In the genomic region with DNA sequence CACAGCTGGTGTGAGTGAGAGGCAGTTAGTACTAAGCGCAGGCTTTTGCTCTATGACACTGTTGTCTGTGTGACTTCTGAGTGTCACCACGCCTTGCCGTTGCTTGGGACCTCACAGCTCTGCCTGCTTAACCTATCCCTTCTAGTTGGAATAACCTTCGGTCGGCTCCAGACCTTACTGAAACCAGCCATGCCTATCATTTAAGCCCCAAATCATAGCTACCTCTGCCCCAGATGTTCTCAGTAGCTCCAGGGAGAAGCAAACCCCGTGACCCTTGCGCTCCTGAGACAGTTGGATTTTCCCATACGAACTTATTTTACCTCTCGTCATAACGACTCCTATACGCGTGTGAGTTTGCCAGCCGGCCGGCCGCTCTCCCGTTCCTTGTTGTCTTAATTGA, we compare ENCODE assay signal across 18 mouse cellular contexts. TPM values are rescaled to one million over a fixed set of nuclear protein-coding genes. Genes with fewer than 3 reads are reported as not detected.
DNase-seq lines count a peak whose midpoint lies in the region; ATAC-seq lines count a peak whose summit lies in the region.
"Had no signal": no experiment of that assay in that cellular context is flagged by ENCODE, and none has a peak within 500 bp of the region (broad histone marks: within the 10 kb centered on the region; RNA-seq: fewer than 3 reads in every experiment).

No protein-coding gene starts in this region.

- H3K27me3 ChIP-seq in hindbrain, embryonic 14.5 days (ENCODE audit: control insufficient read depth, insufficient read depth, low read length) = no peaks in the 10 kb centered on the region
- no peaks in the 10 kb centered on the region for H3K27me3 ChIP-seq in hindbrain, embryonic 11.5 days (ENCODE audit: control insufficient read depth, insufficient read depth, low read length)
- H3K27me3 ChIP-seq in neural tube, embryonic 13.5 days = no peaks in the 10 kb centered on the region
- no peaks in the 10 kb centered on the region for H3K27me3 ChIP-seq in limb, embryonic 13.5 days
- H3K27me3 ChIP-seq: embryonic facial prominence, embryonic 13.5 days; heart, embryonic 15.5 days had no signal

- no peaks in the 10 kb centered on the region for H3K36me3 ChIP-seq in hindbrain, embryonic 14.5 days (replicated peaks; ENCODE audit: control insufficient read depth, insufficient read depth)
- peaks cover 2% of the 10 kb centered on the region; the same call in 1 of the 2 replicates for H3K36me3 ChIP-seq in hindbrain, embryonic 11.5 days (ENCODE audit: control insufficient read depth, insufficient read depth, low read length)
- no peaks in the 10 kb centered on the region; the same call in 1 of the 2 replicates for H3K36me3 ChIP-seq in neural tube, embryonic 13.5 days
- H3K36me3 ChIP-seq in limb, embryonic 13.5 days = no peaks in the 10 kb centered on the region; the same call in 1 of the 2 replicates
- H3K36me3 ChIP-seq: heart, embryonic 15.5 days had no signal

- H3K4me1 ChIP-seq in hindbrain, embryonic 14.5 days (replicated peaks; ENCODE audit: control insufficient read depth, insufficient read depth, low read length) = peaks cover 4% of the 10 kb centered on the region; the same call in 1 of the 2 replicates
- no peaks in the 10 kb centered on the region; the same call in 1 of the 2 replicates for H3K4me1 ChIP-seq in hindbrain, embryonic 11.5 days (replicated peaks; ENCODE audit: control insufficient read depth, insufficient read depth, low read length)
- H3K4me1 ChIP-seq in neural tube, embryonic 13.5 days (replicated peaks) = peaks cover 22% of the 10 kb centered on the region
- H3K4me1 ChIP-seq in limb, embryonic 13.5 days = peaks cover 41% of the 10 kb centered on the region

- no peaks in the 10 kb centered on the region for H3K9me3 ChIP-seq in hindbrain, embryonic 14.5 days (ENCODE audit: control insufficient read depth, low read length)
- H3K9me3 ChIP-seq in hindbrain, embryonic 11.5 days (ENCODE audit: control insufficient read depth, low read length) = no peaks in the 10 kb centered on the region
- no peaks in the 10 kb centered on the region for H3K9me3 ChIP-seq in neural tube, embryonic 13.5 days
- H3K9me3 ChIP-seq in limb, embryonic 13.5 days = no peaks in the 10 kb centered on the region
- H3K9me3 ChIP-seq: embryonic facial prominence, embryonic 13.5 days; heart, embryonic 15.5 days had no signal

- ATAC-seq in hindbrain, embryonic 14.5 days (ENCODE audit: low FRiP score) = no peak
- no peak for ATAC-seq in hindbrain, embryonic 11.5 days (ENCODE audit: low FRiP score)
- ATAC-seq in neural tube, embryonic 13.5 days (ENCODE audit: low read depth) = no peak
- no peak for ATAC-seq in limb, embryonic 13.5 days (ENCODE audit: low FRiP score, low read depth)
- ATAC-seq: midbrain, embryonic 16.5 days had no signal

- 80% methylated on average over 16 of the region's 16 CpGs for WGBS in hindbrain, embryonic 14.5 days
- WGBS in hindbrain, embryonic 11.5 days = 87% methylated on average over 16 of the region's 16 CpGs
- 90% methylated on average over 16 of the region's 16 CpGs for WGBS in neural tube, embryonic 13.5 days
- 66% methylated on average over 16 of the region's 16 CpGs for WGBS in limb, embryonic 13.5 days

- H3K4me2 ChIP-seq in hindbrain, embryonic 14.5 days (replicated peaks) = no peak overlapping the region
- no peak overlapping the region for H3K4me2 ChIP-seq in hindbrain, embryonic 11.5 days (replicated peaks; ENCODE audit: low read depth, low read length)
- no peak overlapping the region for H3K4me2 ChIP-seq in neural tube, embryonic 13.5 days
- peak overlapping the region; percentile 31 for H3K4me2 ChIP-seq in limb, embryonic 13.5 days (replicated peaks)
- H3K4me2 ChIP-seq: embryonic facial prominence, embryonic 13.5 days; heart, embryonic 15.5 days; lung, embryonic 14.5 days had no signal

- peak overlapping the region; percentile 29; the same call in 1 of the 2 replicates for H3K27ac ChIP-seq in hindbrain, embryonic 14.5 days
- H3K27ac ChIP-seq in hindbrain, embryonic 11.5 days (ENCODE audit: low read depth, low read length) = no peak overlapping the region
- H3K27ac ChIP-seq in neural tube, embryonic 13.5 days (replicated peaks) = peak overlapping the region; percentile 46
- no peak overlapping the region; the same call in 1 of the 2 replicates for H3K27ac ChIP-seq in limb, embryonic 13.5 days
- H3K27ac ChIP-seq: embryonic facial prominence, embryonic 13.5 days; heart, embryonic 15.5 days; macrophage had no signal

- DNase-seq in hindbrain, embryonic 14.5 days (ENCODE audit: low spot score) = no peak
- no peak for DNase-seq in hindbrain, embryonic 11.5 days (ENCODE audit: low spot score)
- DNase-seq in neural tube, embryonic 10.5 days (ENCODE audit: extremely low spot score, low spot score) = no peak
- no peak for DNase-seq in frontal cortex, adult 2 months (ENCODE audit: extremely low spot score in 1 of 2, low spot score in 1 of 2)
- no peak for DNase-seq in heart, adult 9 months (ENCODE audit: low spot score in 2 of 2)
- DNase-seq: lung, embryonic 14.5 days; right cerebral cortex, postnatal 4 days; thymus, adult 2 months had no signal

- H3K4me3 ChIP-seq in hindbrain, embryonic 14.5 days (replicated peaks; ENCODE audit: low read length) = no peak overlapping the region
- H3K4me3 ChIP-seq in hindbrain, embryonic 11.5 days (ENCODE audit: low read depth, low read length) = no peak overlapping the region
- H3K4me3 ChIP-seq in neural tube, embryonic 13.5 days = no peak overlapping the region
- H3K4me3 ChIP-seq in limb, embryonic 13.5 days = no peak overlapping the region
- H3K4me3 ChIP-seq: embryonic facial prominence, embryonic 13.5 days; heart, embryonic 15.5 days had no signal

- H3K9ac ChIP-seq in hindbrain, embryonic 14.5 days = no peak overlapping the region
- H3K9ac ChIP-seq in hindbrain, embryonic 11.5 days (ENCODE audit: low read depth, low read length) = no peak overlapping the region
- H3K9ac ChIP-seq in neural tube, embryonic 13.5 days = no peak overlapping the region
- no peak overlapping the region for H3K9ac ChIP-seq in limb, embryonic 13.5 days
- H3K9ac ChIP-seq: embryonic facial prominence, embryonic 13.5 days; heart, embryonic 15.5 days; lung, embryonic 14.5 days had no signal

RNA-seq across cellular contexts. Expression of gene Gm10197, which starts 27.5 kb away (rescaled TPM):
- 3.9 TPM in 1 of 2 replicates, not detected in the other for polyA plus RNA-seq in hindbrain, embryonic 14.5 days (2014; fragmentation: Nextera tagmentation; extraction: Ambion mirVana)
- polyA plus RNA-seq in hindbrain, embryonic 11.5 days (2014; fragmentation: Nextera tagmentation; extraction: Ambion mirVana) = not detected in 2 replicates
- not detected in 2 replicates for polyA plus RNA-seq in neural tube, embryonic 13.5 days (2015; fragmentation: Nextera tagmentation; extraction: Ambion mirVana)
- not detected in 2 replicates for polyA plus RNA-seq in limb, embryonic 13.5 days (2015; fragmentation: Nextera tagmentation; extraction: Ambion mirVana)
- polyA plus RNA-seq in frontal cortex, adult 2 months (2012; rRNA removed) = not detected in 2 replicates
- polyA plus RNA-seq: brain, embryonic 14.5 days; C2C12; embryonic facial prominence, embryonic 13.5 days; forebrain, embryonic 11.5 days; heart, embryonic 15.5 days; macrophage; midbrain, embryonic 16.5 days; neural tube, embryonic 11.5 days; thymus, adult 2 months had no signal

RNA-seq across cellular contexts. Expression of gene Mxi1, which starts 33.7 kb away (rescaled TPM):
- polyA plus RNA-seq in hindbrain, embryonic 14.5 days (2014; fragmentation: Nextera tagmentation; extraction: Ambion mirVana) = 50.4 and 51.1 TPM in 2 replicates
- polyA plus RNA-seq in hindbrain, embryonic 11.5 days (2014; fragmentation: Nextera tagmentation; extraction: Ambion mirVana) = 59.6 and 73.7 TPM in 2 replicates
- polyA plus RNA-seq in neural tube, embryonic 13.5 days (2015; fragmentation: Nextera tagmentation; extraction: Ambion mirVana) = 59.8 and 66.5 TPM in 2 replicates
- polyA plus RNA-seq in limb, embryonic 13.5 days (2015; fragmentation: Nextera tagmentation; extraction: Ambion mirVana) = 36.3 and 39.1 TPM in 2 replicates
- polyA plus RNA-seq in frontal cortex, adult 2 months (2012; rRNA removed) = 76.6 and 85.8 TPM in 2 replicates

RNA-seq across cellular contexts. Expression of gene Smndc1, which starts 46.3 kb away (rescaled TPM):
- polyA plus RNA-seq in hindbrain, embryonic 14.5 days (2014; fragmentation: Nextera tagmentation; extraction: Ambion mirVana) = 35.3 and 35.6 TPM in 2 replicates
- 51.5 and 56.0 TPM in 2 replicates for polyA plus RNA-seq in hindbrain, embryonic 11.5 days (2014; fragmentation: Nextera tagmentation; extraction: Ambion mirVana)
- polyA plus RNA-seq in neural tube, embryonic 13.5 days (2015; fragmentation: Nextera tagmentation; extraction: Ambion mirVana) = 37.5 and 55.4 TPM in 2 replicates
- 41.0 and 44.8 TPM in 2 replicates for polyA plus RNA-seq in limb, embryonic 13.5 days (2015; fragmentation: Nextera tagmentation; extraction: Ambion mirVana)
- 26.3 and 29.4 TPM in 2 replicates for polyA plus RNA-seq in frontal cortex, adult 2 months (2012; rRNA removed)

Comparison
In these comparisons a context has a peak if more than half of its experiments do, and no peak if none do; other contexts are left out.
1. H3K27ac ChIP-seq: peak in hindbrain, embryonic 14.5 days (single experiment) and neural tube, embryonic 13.5 days (single experiment); none in hindbrain, embryonic 11.5 days (single experiment) and limb, embryonic 13.5 days (single experiment).